Mouse (Mus musculus): ENCODE data around the gene Ints2.

- no peak for TF ChIP-seq CTCF (IDR thresholded peaks at IDR 0.05; ENCODE audit: low read depth)
- no peak for TF ChIP-seq EP300 (IDR thresholded peaks at IDR 0.05; ENCODE audit: low read depth)
Measured at GRCm38 (mm10) chr11:86175833-86176232, 81.5 kb downstream of the Ints2 start.
